Mouse (Mus musculus): ENCODE data around the gene Ucma.

DNA sequence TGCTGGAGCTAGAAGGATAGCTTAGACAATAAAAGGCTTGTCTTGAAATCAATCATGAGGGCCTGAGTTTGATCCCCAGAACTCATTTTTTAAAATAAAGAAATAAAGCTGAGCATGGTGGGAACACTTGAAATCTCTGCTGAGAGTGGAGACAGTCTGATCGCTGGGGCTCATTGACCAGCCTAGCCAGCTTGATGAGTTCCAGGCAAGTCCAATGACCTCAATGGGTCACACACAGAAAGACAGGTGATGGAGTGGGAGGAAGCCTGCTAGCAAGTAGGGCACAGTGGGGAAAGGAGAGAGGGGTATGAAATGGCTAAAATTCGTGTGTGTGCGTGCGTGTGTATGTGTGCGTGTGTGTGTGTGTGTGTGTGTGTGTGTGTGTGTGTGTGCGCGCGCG is 41.4 kb upstream of the Ucma start:
- no peak for TF ChIP-seq CTCF (IDR thresholded peaks at IDR 0.05; ENCODE audit: control insufficient read depth, insufficient read depth, insufficient replicate concordance, low read depth, low read length)
- TF ChIP-seq POLR2A (IDR thresholded peaks at IDR 0.05; ENCODE audit: control insufficient read depth, low read depth, low read length): no peak
